Mouse (Mus musculus): ENCODE measurements around the gene Rgs7.

The Rgs7 gene

GRCm38 (mm10) chr1:175491861-175492682 is at the start of gene Rgs7:
Gene Rgs7, minus strand, starts transcription at chr1:175492500.
- DNase-seq (ENCODE audit: low spot score in 2 of 2): peak; percentile 20 to 52

GRCm38 (mm10) chr1:175540700-175541099 is 48.4 kb upstream of the Rgs7 start:
- DNase-seq (ENCODE audit: low spot score in 2 of 2): no peak

DNA sequence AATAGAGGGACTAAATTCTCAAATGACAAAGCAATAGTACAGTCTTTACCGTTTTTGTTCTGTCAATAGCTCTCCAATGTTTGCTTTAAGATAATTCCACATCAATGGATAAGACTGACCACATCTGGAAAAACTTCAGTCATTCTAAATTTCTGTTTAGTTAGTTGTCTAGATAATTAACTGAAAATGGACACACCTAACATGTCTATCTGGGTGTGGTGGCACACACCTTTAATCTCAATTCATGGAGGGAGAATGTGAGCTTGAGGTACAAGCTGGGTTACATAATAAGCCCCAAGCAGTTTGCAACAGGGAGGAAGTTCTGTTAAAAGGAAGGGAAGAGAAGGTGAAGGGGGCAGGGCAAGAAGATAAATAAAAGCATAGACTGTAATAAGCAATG is 45.0 kb upstream of the Rgs7 start:
- DNase-seq (ENCODE audit: low spot score in 2 of 2): no peak

GRCm38 (mm10) chr1:175529858-175530257 is 37.6 kb upstream of the Rgs7 start:
- no peak for DNase-seq (ENCODE audit: low spot score in 2 of 2)

GRCm38 (mm10) chr1:175524626-175525294 is 32.5 kb upstream of the Rgs7 start:
- no peak for DNase-seq (ENCODE audit: low spot score in 2 of 2)

GRCm38 (mm10) chr1:175523572-175523971 is 31.3 kb upstream of the Rgs7 start:
- no peak for DNase-seq (ENCODE audit: low spot score in 2 of 2)

- DNase-seq (ENCODE audit: low spot score in 2 of 2): no peak
These were observed 22.2 kb upstream of the Rgs7 start for GRCm38 (mm10) chr1:175514543-175514942.

DNA sequence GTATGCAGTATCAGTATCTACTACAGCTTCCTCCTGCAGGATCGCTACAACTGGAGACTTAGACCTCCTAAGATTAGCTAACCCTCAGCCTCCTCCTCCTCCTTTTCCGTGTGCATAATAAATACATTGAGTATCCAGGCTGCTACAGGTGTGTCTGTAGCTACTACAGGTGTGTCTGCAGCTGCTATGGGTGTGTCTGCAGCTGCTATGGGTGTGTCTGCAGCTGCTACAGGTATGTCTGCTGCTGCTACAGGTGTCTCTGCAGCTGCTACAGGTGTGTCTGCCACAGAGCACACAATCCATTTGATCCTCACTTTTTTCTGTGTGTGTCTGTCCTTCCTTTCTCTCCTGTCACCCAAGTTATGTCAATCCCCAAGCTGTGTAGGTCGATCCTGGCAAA is 19.9 kb upstream of the Rgs7 start:
- DNase-seq (ENCODE audit: low spot score in 2 of 2): no peak

GRCm38 (mm10) chr1:175509989-175510388 is 17.7 kb upstream of the Rgs7 start:
- no peak for DNase-seq (ENCODE audit: low spot score in 2 of 2)

DNA sequence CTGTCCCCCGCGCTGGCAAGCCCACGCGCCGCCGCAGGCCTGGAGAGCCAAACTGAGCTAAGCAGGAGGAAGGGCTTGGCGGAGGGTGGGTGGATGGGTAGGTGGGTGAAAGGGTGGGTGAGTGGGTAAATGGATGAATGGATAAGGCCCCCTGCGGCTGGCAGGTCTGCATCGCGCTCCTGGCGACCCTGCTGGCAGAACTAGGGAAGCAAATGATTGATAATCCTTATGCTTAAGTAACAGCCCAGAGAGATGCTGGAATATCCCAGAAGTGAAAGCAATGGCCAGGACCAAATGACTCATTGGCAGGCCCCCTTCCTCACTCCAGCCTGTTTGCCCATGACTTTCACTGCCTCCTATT is 363 bp upstream of the Rgs7 start:
- no peak for DNase-seq (ENCODE audit: low spot score in 2 of 2)

- DNase-seq (ENCODE audit: low spot score in 2 of 2): no peak
These were observed 814 bp downstream of the Rgs7 start for GRCm38 (mm10) chr1:175491511-175491860.

DNA sequence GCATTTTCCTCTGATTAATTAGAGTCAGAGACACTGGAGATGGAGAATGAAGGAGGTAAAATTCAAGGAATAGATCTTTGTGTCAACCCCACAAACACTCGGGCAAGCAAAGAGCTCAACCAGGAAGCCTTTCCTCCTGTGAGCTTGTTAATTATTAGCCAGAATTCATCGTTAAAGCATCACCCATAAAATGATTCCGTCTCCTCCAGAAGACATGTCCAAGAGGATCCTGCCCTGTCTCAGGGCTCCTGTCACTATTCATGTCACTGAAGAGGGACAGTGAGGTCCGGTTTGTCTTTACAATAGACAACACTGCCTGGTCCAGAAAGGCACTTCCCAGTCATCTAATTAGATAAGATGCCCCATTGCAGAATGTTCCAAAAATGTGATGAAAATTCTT is 7.2 kb downstream of the Rgs7 start:
- DNase-seq (ENCODE audit: low spot score in 2 of 2): no peak

DNA sequence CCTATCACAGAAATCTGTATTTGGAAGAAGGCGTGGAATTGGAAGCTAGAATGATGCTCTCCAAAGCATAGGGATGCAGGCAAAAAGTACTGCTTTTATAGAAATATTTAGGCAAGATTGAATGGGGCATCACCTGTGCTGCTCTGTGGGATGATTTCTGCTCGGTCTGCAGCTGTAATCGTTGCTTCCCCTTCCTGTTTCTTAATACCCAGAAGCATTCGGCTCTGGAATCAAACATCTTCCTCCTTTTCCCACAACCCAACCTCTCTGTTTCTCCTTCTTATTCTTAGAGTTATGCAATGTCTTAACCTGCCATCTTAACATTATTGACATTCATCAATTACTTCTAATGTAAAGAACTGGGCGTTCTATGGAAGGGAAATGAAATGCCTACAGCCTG is 19.2 kb downstream of the Rgs7 start:
- DNase-seq (ENCODE audit: low spot score in 2 of 2): no peak

GRCm38 (mm10) chr1:175469087-175469788 is 23.1 kb downstream of the Rgs7 start:
- DNase-seq (ENCODE audit: low spot score in 2 of 2): no peak

DNA sequence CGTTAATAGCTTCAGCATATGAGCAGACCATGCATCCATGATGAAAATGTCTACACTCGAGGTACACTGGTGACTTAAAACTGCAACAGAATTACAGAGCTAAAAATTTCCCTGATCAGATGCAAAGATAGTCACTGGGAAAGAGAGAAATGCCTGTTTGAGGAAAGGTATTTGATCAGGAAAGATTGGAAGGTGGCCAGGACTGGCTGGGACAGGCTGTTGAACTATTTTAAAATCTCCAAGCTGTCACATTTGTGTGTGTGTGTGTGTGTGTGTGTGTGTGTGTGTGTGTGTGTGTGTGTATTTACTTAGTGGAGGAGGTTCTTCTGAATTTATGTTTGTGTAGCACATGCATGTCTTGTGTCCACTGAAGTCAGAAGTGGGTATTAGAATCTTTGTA is 27.7 kb downstream of the Rgs7 start:
- DNase-seq (ENCODE audit: low spot score in 2 of 2): no peak

DNA sequence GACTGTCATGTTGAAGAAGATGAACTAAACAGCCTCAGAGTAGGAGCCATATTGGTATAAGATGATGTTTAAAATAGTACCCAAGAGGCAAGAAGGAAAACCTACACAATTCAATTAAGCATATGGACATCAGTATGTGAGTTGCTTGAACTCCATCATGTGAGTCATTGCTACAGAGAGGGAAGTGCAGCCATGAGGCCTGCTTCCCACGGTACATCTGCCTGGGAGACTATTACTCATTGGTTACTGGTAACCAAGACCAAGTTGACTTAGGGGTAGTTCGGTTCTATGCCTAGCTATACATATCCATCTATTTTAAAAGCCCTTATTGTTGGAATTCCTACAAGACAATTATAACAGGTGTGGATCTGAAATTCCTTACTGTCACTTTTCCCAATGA is 29.9 kb downstream of the Rgs7 start:
- no peak for DNase-seq (ENCODE audit: low spot score in 2 of 2)

DNA sequence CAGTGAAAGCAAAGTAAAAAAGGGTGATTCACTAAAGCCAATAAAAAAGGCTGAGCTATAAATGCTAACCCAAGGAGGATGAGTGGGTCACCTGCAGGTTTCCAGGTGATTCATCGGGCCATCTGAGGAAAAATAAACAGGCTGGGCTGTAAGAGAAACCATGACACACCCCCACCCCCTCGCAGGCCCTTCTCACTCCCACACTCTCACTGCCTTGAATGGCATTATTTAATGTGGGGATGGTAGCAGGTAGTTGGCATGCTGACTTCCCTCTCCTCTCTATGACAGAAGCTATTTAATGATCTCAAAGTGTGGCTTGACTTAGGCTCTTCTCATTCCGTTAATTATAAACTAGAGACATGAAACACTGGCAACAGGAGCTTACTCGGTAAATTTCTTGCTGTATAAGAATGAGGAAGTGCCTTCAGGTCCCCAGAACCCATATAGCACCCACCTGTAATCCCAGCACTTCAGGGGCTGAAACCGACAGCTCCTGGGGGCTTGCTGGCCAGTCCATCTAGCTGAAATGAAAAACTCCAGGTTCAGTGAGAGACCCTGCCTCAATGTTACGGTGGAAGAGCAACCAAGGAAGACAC is 38.2 kb downstream of the Rgs7 start:
- peak; percentile 23 to 44 for DNase-seq (ENCODE audit: low spot score in 2 of 2)

DNA sequence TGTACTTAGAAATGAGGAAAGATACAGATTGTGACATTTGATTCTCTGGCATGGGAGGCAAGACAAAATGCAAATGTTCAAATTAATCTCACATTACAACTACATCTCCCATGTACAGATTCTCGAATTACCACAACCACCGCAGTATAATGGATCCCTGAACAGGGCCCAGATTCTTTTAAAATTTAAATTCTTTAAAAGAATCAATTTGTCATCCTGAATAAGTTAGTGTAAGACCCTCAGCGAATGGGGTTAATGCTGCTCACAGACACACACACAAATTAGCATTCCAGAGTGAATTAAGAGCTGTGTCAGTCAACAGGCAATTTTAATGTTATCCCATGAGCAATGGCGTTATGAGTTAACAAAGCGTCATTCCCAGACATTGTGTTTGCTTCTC is 44.3 kb downstream of the Rgs7 start:
- no peak for DNase-seq (ENCODE audit: low spot score in 2 of 2)

DNA sequence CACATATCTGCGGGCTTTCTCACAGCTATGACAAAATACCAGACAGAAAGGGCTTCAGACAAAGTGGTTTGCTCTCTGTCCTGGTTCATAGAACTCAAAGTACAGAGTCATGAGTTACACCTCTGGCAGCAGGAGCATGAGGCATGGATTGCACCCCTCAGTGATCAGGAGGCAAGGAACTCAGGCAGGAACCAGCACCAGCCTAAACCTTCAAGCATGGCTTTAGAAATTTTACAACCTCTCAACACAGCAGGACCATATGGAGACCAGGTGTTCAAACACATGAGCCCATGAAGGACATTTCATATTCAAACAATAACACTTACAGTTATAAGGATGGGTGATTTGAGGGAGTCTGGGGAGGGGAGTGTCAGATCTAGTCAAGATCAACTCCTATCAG is 49.4 kb downstream of the Rgs7 start:
- no peak for DNase-seq (ENCODE audit: low spot score in 2 of 2)

- no peak for DNase-seq (ENCODE audit: low spot score in 2 of 2)
These were observed 50.3 kb downstream of the Rgs7 start for GRCm38 (mm10) chr1:175442025-175442424.

GRCm38 (mm10) chr1:175433622-175434204 is 58.6 kb downstream of the Rgs7 start:
- no peak for DNase-seq (ENCODE audit: low spot score in 2 of 2)

- DNase-seq (ENCODE audit: low spot score in 2 of 2): no peak
These were observed 59.2 kb downstream of the Rgs7 start for GRCm38 (mm10) chr1:175433128-175433527.

All from urinary bladder, postnatal 36 days (tissue).